10 mouse cellular contexts compared by ENCODE assay signal in the genomic region with DNA sequence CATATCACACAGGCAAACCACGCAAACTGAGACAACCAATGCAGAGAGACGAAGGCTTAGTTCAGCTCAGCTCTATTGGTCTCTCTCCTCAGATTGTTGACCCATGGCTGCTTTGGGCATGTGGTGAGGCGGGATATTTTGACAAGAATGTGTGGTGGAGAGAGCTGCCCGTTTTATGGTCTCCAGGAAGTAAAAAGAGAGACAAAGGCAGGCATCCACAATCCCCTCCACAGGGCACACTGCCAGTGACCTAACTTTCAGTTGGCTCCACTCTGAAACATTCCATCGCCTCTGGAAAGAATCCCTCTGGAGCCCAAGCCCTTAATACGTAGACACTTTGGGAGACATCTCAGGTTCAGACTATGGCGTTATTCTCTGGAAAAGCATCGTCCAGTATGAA. TPM values are rescaled to one million over a fixed set of nuclear protein-coding genes. Genes with fewer than 3 reads are reported as not detected.
A peak's percentile ranks its signal among the peaks of the same experiment; 100 is the strongest.
DNase-seq lines count a peak whose midpoint lies in the region; ATAC-seq and TF ChIP-seq lines count a peak whose summit lies in the region.
"Had no signal": no experiment of that assay in that cellular context is flagged by ENCODE, and none has a peak within 500 bp of the region (broad histone marks: within the 10 kb centered on the region; RNA-seq: fewer than 3 reads in every experiment).

No protein-coding gene starts in this region.

- no peaks in the 10 kb centered on the region for H3K9me3 ChIP-seq in heart, embryonic 13.5 days
- H3K9me3 ChIP-seq in lung, postnatal 0 days (ENCODE audit: low read length), result no peaks in the 10 kb centered on the region

- peaks cover 29% of the 10 kb centered on the region for H3K4me1 ChIP-seq in heart, embryonic 13.5 days
- no peaks in the 10 kb centered on the region; the same call in none of the 2 replicates for H3K4me1 ChIP-seq in lung, postnatal 0 days (ENCODE audit: insufficient read depth, low read depth, low read length)

- no peak overlapping the region for H3K4me2 ChIP-seq in heart, embryonic 13.5 days
- no peak overlapping the region for H3K4me2 ChIP-seq in lung, postnatal 0 days (replicated peaks; ENCODE audit: low read depth, low read length)

- no peak overlapping the region for H3K9ac ChIP-seq in heart, embryonic 13.5 days
- H3K9ac ChIP-seq in lung, postnatal 0 days (replicated peaks; ENCODE audit: low read depth), result no peak overlapping the region

- DNase-seq in heart, adult 11 months, result no peak
- peak; percentile 18 to 28 for DNase-seq in left cerebral cortex, postnatal 14 days (ENCODE audit: low spot score in 2 of 2)
- no peak for DNase-seq in left cerebral cortex, adult 9 months (ENCODE audit: low spot score in 2 of 2)
- peak; percentile 19 for DNase-seq in NIH3T3 (ENCODE audit: low read depth)
- DNase-seq in lung, postnatal 0 days (ENCODE audit: low spot score), result peak; percentile 58
- DNase-seq in adrenal gland, adult 18-20 months (ENCODE audit: low spot score in 2 of 2), result no peak
- no peak for DNase-seq in retina, postnatal 1 day
- DNase-seq: cerebellum, postnatal 36 days had no signal

- H3K27ac ChIP-seq in heart, embryonic 13.5 days (replicated peaks), result peak overlapping the region; percentile 13
- H3K27ac ChIP-seq in lung, postnatal 0 days (ENCODE audit: low read length), result peak overlapping the region; percentile 69
- H3K27ac ChIP-seq: kidney, postnatal 0 days had no signal

- no peak for TF ChIP-seq CTCF in lung, postnatal 0 days (IDR thresholded peaks at IDR 0.05)

- H3K4me3 ChIP-seq in heart, embryonic 13.5 days, result no peak overlapping the region
- no peak overlapping the region for H3K4me3 ChIP-seq in lung, postnatal 0 days (ENCODE audit: low read depth, low read length)

- H3K27me3 ChIP-seq in heart, embryonic 13.5 days (replicated peaks), result no peaks in the 10 kb centered on the region
- H3K27me3 ChIP-seq in lung, postnatal 0 days (replicated peaks; ENCODE audit: insufficient read depth, low read length), result no peaks in the 10 kb centered on the region

- ATAC-seq in heart, embryonic 13.5 days (ENCODE audit: extremely low read depth, insufficient number of reproducible peaks, low FRiP score, low TSS enrichment), result no peak
- ATAC-seq in lung, postnatal 0 days, result peak; percentile 30

- intact Hi-C loops in left cerebral cortex, postnatal 14 days (cut with DNase I), result no loop called here

- WGBS in heart, embryonic 13.5 days, result 53% methylated on average over 8 of the region's 8 CpGs
- 33% methylated on average over 8 of the region's 8 CpGs for WGBS in lung, postnatal 0 days

- no peak for TF ChIP-seq EP300 in lung, postnatal 0 days (IDR thresholded peaks at IDR 0.05)

- H3K36me3 ChIP-seq in heart, embryonic 13.5 days, result no peaks in the 10 kb centered on the region
- H3K36me3 ChIP-seq in lung, postnatal 0 days (ENCODE audit: insufficient read depth, low read length), result no peaks in the 10 kb centered on the region

RNA-seq across cellular contexts. Expression of gene Trp53bp2, which starts 10.8 kb away (rescaled TPM):
- 12.2 and 12.7 TPM in 2 replicates for polyA plus RNA-seq in heart, embryonic 13.5 days (2015; fragmentation: Nextera tagmentation; extraction: Ambion mirVana)
- 10 to 100 TPM; 18.7 to 19.0 TPM for total RNA-seq in left cerebral cortex, postnatal 14 days (2021)
- polyA plus RNA-seq in lung, postnatal 0 days (2015; fragmentation: Nextera tagmentation; extraction: Ambion mirVana), result 27.0 and 30.1 TPM in 2 replicates
- total RNA-seq in adrenal gland, adult 18-20 months (2021), result 10 to 100 TPM; 17.5 to 20.2 TPM

RNA-seq across cellular contexts. Expression of gene Fbxo28, which starts 56.7 kb away (rescaled TPM):
- polyA plus RNA-seq in heart, embryonic 13.5 days (2015; fragmentation: Nextera tagmentation; extraction: Ambion mirVana), result 11.1 and 12.1 TPM in 2 replicates
- total RNA-seq in left cerebral cortex, postnatal 14 days (2021), result 10 to 100 TPM; 46.9 to 47.5 TPM
- polyA plus RNA-seq in lung, postnatal 0 days (2015; fragmentation: Nextera tagmentation; extraction: Ambion mirVana), result 9.8 and 12.5 TPM in 2 replicates
- 10 to 100 TPM; 35.2 to 50.7 TPM for total RNA-seq in adrenal gland, adult 18-20 months (2021)

Comparison
In these comparisons a context has a peak if more than half of its experiments do, and no peak if none do; other contexts are left out.
1. DNase-seq: peak in left cerebral cortex, postnatal 14 days (2 of 2), NIH3T3 (single experiment) and lung, postnatal 0 days (single experiment); none in heart, adult 11 months (single experiment), left cerebral cortex, adult 9 months (0 of 2), adrenal gland, adult 18-20 months (0 of 2) and retina, postnatal 1 day (single experiment).